Mouse (Mus musculus): Measurements from ENCODE around the gene Krtap11-1. TPM values are rescaled to one million over a fixed set of nuclear protein-coding genes. Genes with fewer than 3 reads are reported as not detected.

The Krtap11-1 gene
- not detected in 2 replicates for polyA plus RNA-seq (2015; fragmentation: Nextera tagmentation; extraction: Ambion mirVana)

GRCm38 (mm10) chr16:89571083-89571482 lies at the start of gene Krtap11-1:
Krtap11-1 (minus strand) TSS chr16:89571183.
- Histone ChIP-seq H3K9ac (no peak within 1 kb of the TSS), H3K4me3 (replicated peaks) (no peak within 1 kb of the TSS), H3K27me3 (no peaks in the 10 kb centered on the region), H3K4me2 (no peak within 1 kb of the TSS), H3K4me1 (no peaks in the 10 kb centered on the region), H3K27ac (no peak within 1 kb of the TSS), H3K36me3 (no peaks in the 10 kb centered on the region), H3K9me3 (replicated peaks) (no peaks in the 10 kb centered on the region)
- 81% methylated on average over 5 of the region's 5 CpGs for WGBS
- no peak for ATAC-seq (replicated peaks; ENCODE audit: low FRiP score)

- H3K36me3 ChIP-seq: no peaks in the 10 kb centered on the region
- H3K4me2 ChIP-seq: no peak overlapping the region
- no peaks in the 10 kb centered on the region for H3K27me3 ChIP-seq
- 88% methylated on average over 7 of the region's 7 CpGs for WGBS
- no peaks in the 10 kb centered on the region for H3K9me3 ChIP-seq (replicated peaks)
- no peak overlapping the region for H3K4me3 ChIP-seq (replicated peaks)
- H3K27ac ChIP-seq: no peak overlapping the region
- ATAC-seq (replicated peaks; ENCODE audit: low FRiP score): no peak
- no peaks in the 10 kb centered on the region for H3K4me1 ChIP-seq
- H3K9ac ChIP-seq: no peak overlapping the region
Measured at GRCm38 (mm10) chr16:89618190-89618589, 47.2 kb upstream of the Krtap11-1 start.

GRCm38 (mm10) chr16:89617251-89617650 lies 46.3 kb upstream of the Krtap11-1 start:
- Histone ChIP-seq H3K27ac (no peak overlapping the region), H3K9me3 (replicated peaks) (no peaks in the 10 kb centered on the region), H3K4me1 (no peaks in the 10 kb centered on the region), H3K27me3 (no peaks in the 10 kb centered on the region), H3K4me3 (replicated peaks) (no peak overlapping the region), H3K4me2 (no peak overlapping the region), H3K9ac (no peak overlapping the region), H3K36me3 (no peaks in the 10 kb centered on the region)
- no peak; the same call in 1 of the 2 replicates for ATAC-seq (replicated peaks; ENCODE audit: low FRiP score)
- WGBS: 23% methylated on average over 3 of the region's 3 CpGs

GRCm38 (mm10) chr16:89613726-89614125 lies 42.7 kb upstream of the Krtap11-1 start:
- no peaks in the 10 kb centered on the region for H3K4me1 ChIP-seq
- WGBS: 89% methylated on average over 12 of the region's 12 CpGs
- no peak overlapping the region for H3K9ac ChIP-seq
- H3K4me3 ChIP-seq (replicated peaks): no peak overlapping the region
- no peaks in the 10 kb centered on the region for H3K36me3 ChIP-seq
- 0 out of 2 replicates have a peak, but pooled peaks cover 2% of the 10 kb centered on the region for H3K9me3 ChIP-seq (replicated peaks)
- no peaks in the 10 kb centered on the region for H3K27me3 ChIP-seq
- H3K27ac ChIP-seq: no peak overlapping the region
- no peak for ATAC-seq (replicated peaks; ENCODE audit: low FRiP score)
- H3K4me2 ChIP-seq: no peak overlapping the region

- ATAC-seq (replicated peaks; ENCODE audit: low FRiP score): no peak
- H3K4me2 ChIP-seq: no peak overlapping the region
- H3K9me3 ChIP-seq (replicated peaks): 0 out of 2 replicates have a peak, but pooled peaks cover 2% of the 10 kb centered on the region
- WGBS: 69% methylated on average over 4 of the region's 4 CpGs
- no peak overlapping the region for H3K9ac ChIP-seq
- H3K27ac ChIP-seq: no peak overlapping the region
- no peak overlapping the region for H3K4me3 ChIP-seq (replicated peaks)
- no peaks in the 10 kb centered on the region for H3K36me3 ChIP-seq
- H3K4me1 ChIP-seq: no peaks in the 10 kb centered on the region
- H3K27me3 ChIP-seq: no peaks in the 10 kb centered on the region
Measured at GRCm38 (mm10) chr16:89608791-89609185, 37.8 kb upstream of the Krtap11-1 start.

- WGBS: 90% methylated on average over 12 of the region's 12 CpGs
- no peaks in the 10 kb centered on the region for H3K36me3 ChIP-seq
Measured at GRCm38 (mm10) chr16:89608161-89608790, 37.3 kb upstream of the Krtap11-1 start.

GRCm38 (mm10) chr16:89606951-89607350 lies 36.0 kb upstream of the Krtap11-1 start:
- Histone ChIP-seq H3K4me2 (no peak overlapping the region), H3K9me3 (replicated peaks) (0 out of 2 replicates have a peak, but pooled peaks cover 2% of the 10 kb centered on the region), H3K4me1 (no peaks in the 10 kb centered on the region), H3K27ac (no peak overlapping the region), H3K4me3 (replicated peaks) (no peak overlapping the region), H3K36me3 (no peaks in the 10 kb centered on the region), H3K9ac (no peak overlapping the region), H3K27me3 (no peaks in the 10 kb centered on the region)
- ATAC-seq (replicated peaks; ENCODE audit: low FRiP score): no peak
- 92% methylated on average over 3 of the region's 3 CpGs for WGBS

More at GRCm38 (mm10) chr16:89608161-89608790, 37.3 kb upstream of the Krtap11-1 start:
- H3K4me1 ChIP-seq: no peaks in the 10 kb centered on the region
- H3K4me2 ChIP-seq: no peak overlapping the region
- ATAC-seq (replicated peaks; ENCODE audit: low FRiP score): no peak
- no peak overlapping the region for H3K9ac ChIP-seq
- no peaks in the 10 kb centered on the region for H3K27me3 ChIP-seq
- H3K4me3 ChIP-seq (replicated peaks): no peak overlapping the region
- H3K9me3 ChIP-seq (replicated peaks): 0 out of 2 replicates have a peak, but pooled peaks cover 2% of the 10 kb centered on the region
- H3K27ac ChIP-seq: no peak overlapping the region

GRCm38 (mm10) chr16:89587209-89587608 lies 16.2 kb upstream of the Krtap11-1 start:
- 75% methylated on average over 3 of the region's 3 CpGs for WGBS
- Histone ChIP-seq H3K36me3 (no peaks in the 10 kb centered on the region), H3K9me3 (replicated peaks) (no peaks in the 10 kb centered on the region; the same call in 1 of the 2 replicates), H3K27ac (no peak overlapping the region), H3K4me1 (no peaks in the 10 kb centered on the region), H3K4me3 (replicated peaks) (no peak overlapping the region), H3K9ac (no peak overlapping the region), H3K27me3 (no peaks in the 10 kb centered on the region), H3K4me2 (no peak overlapping the region)
- ATAC-seq (replicated peaks; ENCODE audit: low FRiP score): no peak

GRCm38 (mm10) chr16:89585604-89586508 lies 14.9 kb upstream of the Krtap11-1 start:
- Histone ChIP-seq H3K4me3 (replicated peaks) (no peak overlapping the region), H3K27ac (no peak overlapping the region), H3K36me3 (no peaks in the 10 kb centered on the region), H3K4me2 (no peak overlapping the region), H3K9me3 (replicated peaks) (no peaks in the 10 kb centered on the region), H3K9ac (no peak overlapping the region), H3K4me1 (no peaks in the 10 kb centered on the region), H3K27me3 (no peaks in the 10 kb centered on the region)
- WGBS: 65% methylated on average over 9 of the region's 9 CpGs
- no peak for ATAC-seq (replicated peaks; ENCODE audit: low FRiP score)

- H3K27ac ChIP-seq: no peak overlapping the region
- no peak overlapping the region for H3K4me3 ChIP-seq (replicated peaks)
- WGBS: 88% methylated on average over 2 of the region's 2 CpGs
- H3K4me1 ChIP-seq: no peaks in the 10 kb centered on the region
- no peaks in the 10 kb centered on the region for H3K36me3 ChIP-seq
- no peak overlapping the region for H3K4me2 ChIP-seq
- no peak for ATAC-seq (replicated peaks; ENCODE audit: low FRiP score)
- no peak overlapping the region for H3K9ac ChIP-seq
- no peaks in the 10 kb centered on the region for H3K27me3 ChIP-seq
- no peaks in the 10 kb centered on the region for H3K9me3 ChIP-seq (replicated peaks)
Measured at GRCm38 (mm10) chr16:89581658-89582057, 10.7 kb upstream of the Krtap11-1 start.

- ATAC-seq (replicated peaks; ENCODE audit: low FRiP score): no peak
- H3K27me3 ChIP-seq: no peaks in the 10 kb centered on the region
- no peaks in the 10 kb centered on the region for H3K36me3 ChIP-seq
- no peak overlapping the region for H3K9ac ChIP-seq
- H3K4me3 ChIP-seq (replicated peaks): no peak overlapping the region
- H3K4me2 ChIP-seq: no peak overlapping the region
- no peak overlapping the region for H3K27ac ChIP-seq
- H3K9me3 ChIP-seq (replicated peaks): no peaks in the 10 kb centered on the region
- no peaks in the 10 kb centered on the region for H3K4me1 ChIP-seq
- WGBS: 93% methylated on average over 9 of the region's 9 CpGs
Measured at GRCm38 (mm10) chr16:89570516-89570915, 467 bp downstream of the Krtap11-1 start.

GRCm38 (mm10) chr16:89569136-89569535 lies 1.8 kb downstream of the Krtap11-1 start:
- H3K4me1 ChIP-seq: no peaks in the 10 kb centered on the region
- no peaks in the 10 kb centered on the region for H3K9me3 ChIP-seq (replicated peaks)
- no peak overlapping the region for H3K9ac ChIP-seq
- no peaks in the 10 kb centered on the region for H3K36me3 ChIP-seq
- no peaks in the 10 kb centered on the region for H3K27me3 ChIP-seq
- H3K4me2 ChIP-seq: no peak overlapping the region
- WGBS: 92% methylated on average over 6 of the region's 6 CpGs
- H3K27ac ChIP-seq: no peak overlapping the region
- ATAC-seq (replicated peaks; ENCODE audit: low FRiP score): no peak
- no peak overlapping the region for H3K4me3 ChIP-seq (replicated peaks)

Measured in kidney, embryonic 15.5 days (tissue).